Mouse (Mus musculus) heart, adult 2 months (tissue): ENCODE measurements at regions not wholly inside any gene's neighbourhood (a gene's known extent, or its start where the extent isn't known, plus 50 kb on each side); places are given as distances from the start of the nearest gene placed in this dataset.

ENCODE experiments used
- CTCF ChIP-seq: fragments of 200-600 bp; IDR thresholded peaks from 2 replicates; pipeline ENCODE4 v1.8.1; 2022; ENCODE audit warnings: antibody characterized with exemption, mild to moderate bottlenecking, moderate library complexity
- EP300 ChIP-seq: fragments of 200-500 bp; IDR thresholded peaks from 2 replicates; pipeline ENCODE4 v1.6.1; 2011; ENCODE audit warnings: low read depth, low read length, control low read depth; ENCODE audit not compliant: insufficient read depth
- POLR2A ChIP-seq: fragments of 200-500 bp; IDR thresholded peaks from 2 replicates; pipeline ENCODE4 v1.6.1; 2011; ENCODE audit warnings: mild to moderate bottlenecking, low read depth, low read length, control low read depth; ENCODE audit not compliant: insufficient read depth

GRCm38 (mm10) chr10:21241557-21242222 is 54.1 kb upstream of the Hbs1l start:
- no peak for TF ChIP-seq CTCF
- TF ChIP-seq POLR2A = no peak
- no peak for TF ChIP-seq EP300
